Mouse (Mus musculus): Measurements from ENCODE around the gene Bsg. TPM values are rescaled to one million over a fixed set of nuclear protein-coding genes. Genes with fewer than 3 reads are reported as not detected.

Gene Bsg
- total RNA-seq, 2 experiments from 2014 or later: 785 to 820 TPM

DNA sequence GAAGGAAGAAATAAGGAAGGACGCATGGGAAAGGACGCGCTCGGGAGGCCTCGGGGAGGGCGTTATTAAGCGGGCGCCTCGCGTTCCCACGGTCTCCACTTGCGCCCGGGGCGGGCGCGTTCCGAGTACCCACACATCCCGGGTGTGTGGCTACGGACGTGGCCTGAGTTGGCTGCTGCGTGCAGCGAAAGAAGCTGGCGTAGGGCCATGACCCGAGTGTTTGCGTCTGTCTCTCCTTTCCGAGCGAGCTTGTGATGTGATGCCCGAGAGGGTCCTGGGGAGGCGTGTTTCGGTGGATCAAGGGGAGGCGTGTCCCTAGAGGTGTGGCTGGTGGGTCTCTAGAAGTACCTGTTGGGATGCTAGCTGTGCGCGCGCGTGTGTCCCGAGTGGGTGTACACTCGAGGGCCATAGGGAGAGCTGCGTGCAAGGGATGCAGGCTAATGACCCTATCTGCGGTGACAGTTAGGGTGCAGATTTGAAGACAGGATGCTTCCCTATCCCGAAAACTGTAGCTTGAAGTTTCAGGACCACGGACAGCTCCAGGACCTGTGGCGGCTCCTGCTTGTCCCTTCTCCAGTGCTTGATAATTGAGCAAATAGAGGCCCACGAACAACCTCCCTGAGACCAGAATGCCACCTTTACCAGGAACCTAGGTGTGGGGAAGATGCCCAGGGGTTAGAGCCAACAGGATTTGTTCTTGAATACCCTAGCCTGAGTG, 13.5 kb downstream of the Bsg start:
- DNase-seq (ENCODE audit: low spot score in 2 of 2): no peak
- intact Hi-C loops (cut with DNase I): no loop called here

- intact Hi-C loops (cut with DNase I): no loop called here
Measured at GRCm38 (mm10) chr10:79721089-79721488, 16.8 kb downstream of the Bsg start.

DNA sequence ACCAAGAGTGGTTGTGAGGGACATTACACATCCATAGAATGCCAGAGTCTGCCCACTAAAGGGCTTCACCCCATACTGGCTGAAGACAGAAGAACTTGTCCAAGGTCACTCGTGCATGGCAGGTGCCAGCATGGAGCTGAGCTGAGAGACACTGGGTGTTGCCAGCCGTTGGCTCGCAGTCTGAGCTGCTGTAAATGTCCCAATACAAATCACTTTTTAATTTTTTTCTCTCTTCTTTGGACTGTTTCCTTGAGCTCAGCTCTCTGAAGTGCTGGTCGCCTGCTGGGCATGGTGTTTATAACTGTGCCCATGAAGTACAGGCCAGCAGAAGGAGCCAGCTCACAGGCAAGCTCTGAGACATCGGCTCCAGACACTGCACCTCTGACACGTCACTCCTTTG, 18.8 kb downstream of the Bsg start:
- intact Hi-C loops (cut with DNase I): no loop called here
- DNase-seq (ENCODE audit: low spot score in 2 of 2): no peak

More at GRCm38 (mm10) chr10:79721089-79721488, 16.8 kb downstream of the Bsg start:
- no peak for DNase-seq (ENCODE audit: low spot score in 2 of 2)

DNA sequence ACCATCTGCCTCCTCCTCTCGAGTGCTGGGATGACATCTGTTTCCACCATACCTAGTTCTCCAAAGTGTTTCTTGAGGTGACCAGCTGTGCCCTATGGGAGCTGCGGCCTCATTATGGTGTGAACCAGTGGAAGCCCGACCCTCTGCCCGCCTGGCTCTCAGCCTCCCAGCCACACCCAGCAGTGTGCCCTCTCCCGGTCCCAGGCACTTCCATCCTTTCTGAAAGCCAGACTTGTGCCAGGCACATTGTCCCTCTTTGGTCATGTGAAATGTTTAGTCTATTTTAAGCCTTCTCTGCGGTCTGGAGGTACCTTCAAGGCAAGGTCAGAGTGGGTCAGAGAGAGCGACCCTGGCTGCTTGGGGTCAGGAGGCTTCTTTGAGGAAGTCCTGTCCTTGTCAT, 19.4 kb downstream of the Bsg start:
- intact Hi-C loops (cut with DNase I): no loop called here
- no peak for DNase-seq (ENCODE audit: low spot score in 2 of 2)

DNA sequence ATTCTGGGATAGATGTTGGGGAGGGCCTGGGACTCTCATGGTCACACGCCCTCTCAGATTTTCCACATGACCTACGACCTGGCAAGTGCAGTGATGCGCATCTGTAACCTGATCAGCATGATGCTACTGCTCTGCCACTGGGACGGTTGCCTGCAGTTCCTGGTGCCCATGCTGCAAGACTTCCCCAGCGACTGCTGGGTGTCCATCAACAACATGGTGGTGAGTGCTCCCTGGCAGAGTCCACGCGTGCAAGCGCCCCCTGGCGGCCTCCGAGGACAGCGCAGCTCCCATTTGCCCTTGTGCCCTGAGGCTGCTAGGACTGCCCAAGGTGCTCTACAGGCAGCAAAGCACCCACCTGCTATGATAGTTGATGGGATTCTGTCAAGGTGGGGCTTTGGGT, 21.8 kb downstream of the Bsg start:
- no peak for DNase-seq (ENCODE audit: low spot score in 2 of 2)
- intact Hi-C loops (cut with DNase I): no loop called here

GRCm38 (mm10) chr10:79728323-79729249, 24.3 kb downstream of the Bsg start:
- intact Hi-C loops (cut with DNase I): no loop called here
- DNase-seq (ENCODE audit: low spot score in 2 of 2): peak; percentile 43 to 64

- intact Hi-C loops (cut with DNase I): no loop called here
Measured at GRCm38 (mm10) chr10:79729357-79729965, 25.2 kb downstream of the Bsg start.

DNA sequence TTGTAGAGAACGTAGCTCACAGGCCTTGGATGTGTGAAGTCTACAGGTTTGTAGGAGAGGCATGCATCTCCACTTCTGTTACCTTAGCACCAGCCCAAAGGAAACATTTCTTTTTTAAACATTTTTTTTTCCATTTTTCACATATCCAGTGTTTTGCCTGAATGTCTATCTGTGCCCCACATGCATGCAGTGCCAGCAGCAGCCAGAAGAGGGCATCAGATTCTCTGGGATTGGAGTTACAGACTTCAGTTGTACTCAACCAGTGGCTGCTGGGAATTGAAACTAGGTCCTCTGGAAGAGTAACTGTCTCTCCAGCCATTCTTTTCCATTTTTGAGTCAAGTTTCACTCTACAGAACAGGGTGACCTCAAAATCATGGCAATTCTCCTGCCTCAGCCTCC, 28.2 kb downstream of the Bsg start:
- intact Hi-C loops (cut with DNase I): no loop called here
- DNase-seq (ENCODE audit: low spot score in 2 of 2): peak; percentile 56 to 65

More at GRCm38 (mm10) chr10:79729357-79729965, 25.2 kb downstream of the Bsg start:
- DNase-seq (ENCODE audit: low spot score in 2 of 2): no peak

DNA sequence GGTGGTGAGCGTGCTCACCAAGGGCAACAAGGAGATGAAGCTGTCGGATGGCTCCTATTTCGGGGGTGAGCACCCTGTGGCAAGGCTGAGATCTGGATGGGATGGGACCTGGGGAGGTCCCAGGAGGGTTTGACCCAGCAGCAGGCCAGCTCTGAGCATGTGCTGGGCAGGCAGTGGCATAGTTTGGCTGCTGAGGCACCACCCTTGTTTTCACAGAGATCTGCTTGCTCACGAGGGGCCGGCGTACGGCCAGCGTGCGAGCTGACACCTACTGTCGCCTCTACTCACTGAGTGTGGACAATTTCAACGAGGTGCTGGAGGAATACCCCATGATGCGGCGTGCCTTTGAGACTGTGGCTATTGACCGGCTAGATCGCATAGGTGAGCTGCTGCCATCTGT, 29.6 kb downstream of the Bsg start:
- intact Hi-C loops (cut with DNase I): no loop called here
- DNase-seq (ENCODE audit: low spot score in 2 of 2): no peak

- intact Hi-C loops (cut with DNase I): no loop called here
- DNase-seq (ENCODE audit: low spot score in 2 of 2): no peak
Measured at GRCm38 (mm10) chr10:79735361-79735760, 31.1 kb downstream of the Bsg start.

- intact Hi-C loops (cut with DNase I): no loop called here
- DNase-seq (ENCODE audit: low spot score in 2 of 2): no peak
Measured at GRCm38 (mm10) chr10:79736706-79737105, 32.4 kb downstream of the Bsg start.

DNA sequence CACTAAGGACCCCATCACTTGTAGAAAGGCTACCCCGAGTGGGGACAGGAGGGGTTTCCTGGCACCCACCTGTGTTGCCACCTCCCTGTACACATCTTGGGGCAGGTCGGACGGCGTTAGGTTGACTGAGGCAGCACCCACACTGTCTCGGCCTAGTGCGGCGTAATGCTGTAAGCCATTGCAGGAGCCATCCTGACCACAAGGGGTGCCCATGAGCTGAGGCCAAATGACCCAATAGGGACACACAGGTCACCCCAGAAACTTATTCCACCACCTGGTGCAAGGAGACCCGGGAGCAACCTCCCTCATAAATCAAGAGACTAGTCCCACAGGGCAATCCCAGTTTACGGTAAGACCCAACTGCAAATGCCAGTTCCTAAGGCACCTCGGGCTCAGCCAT, 34.0 kb downstream of the Bsg start:
- DNase-seq (ENCODE audit: low spot score in 2 of 2): no peak
- intact Hi-C loops (cut with DNase I): no loop called here

GRCm38 (mm10) chr10:79739234-79739633, 34.9 kb downstream of the Bsg start:
- DNase-seq (ENCODE audit: low spot score in 2 of 2): no peak
- intact Hi-C loops (cut with DNase I): no loop called here

DNA sequence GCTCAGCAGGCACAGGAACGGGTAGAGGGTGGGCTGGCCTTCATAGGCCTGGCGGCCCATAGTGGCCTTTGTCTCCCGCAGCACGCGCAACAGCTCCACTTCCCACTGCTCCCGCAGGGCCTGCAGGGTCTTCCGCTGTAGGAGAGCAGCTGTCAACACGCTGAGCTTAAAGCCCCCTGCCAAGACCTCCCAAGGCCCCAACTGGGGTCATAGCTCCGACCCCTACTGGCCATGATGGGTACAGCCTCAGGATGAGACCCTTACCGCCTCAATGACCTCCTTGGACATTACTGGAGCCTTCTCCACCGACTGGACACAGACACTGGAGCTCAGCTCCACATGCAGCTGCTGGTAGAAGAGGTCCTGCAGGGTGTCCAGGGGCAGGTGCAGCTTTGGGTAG, 36.6 kb downstream of the Bsg start:
- intact Hi-C loops (cut with DNase I): no loop called here
- DNase-seq (ENCODE audit: low spot score in 2 of 2): no peak

- intact Hi-C loops (cut with DNase I): no loop called here
- DNase-seq (ENCODE audit: low spot score in 2 of 2): no peak
Measured at GRCm38 (mm10) chr10:79743161-79743560, 38.9 kb downstream of the Bsg start.

DNA sequence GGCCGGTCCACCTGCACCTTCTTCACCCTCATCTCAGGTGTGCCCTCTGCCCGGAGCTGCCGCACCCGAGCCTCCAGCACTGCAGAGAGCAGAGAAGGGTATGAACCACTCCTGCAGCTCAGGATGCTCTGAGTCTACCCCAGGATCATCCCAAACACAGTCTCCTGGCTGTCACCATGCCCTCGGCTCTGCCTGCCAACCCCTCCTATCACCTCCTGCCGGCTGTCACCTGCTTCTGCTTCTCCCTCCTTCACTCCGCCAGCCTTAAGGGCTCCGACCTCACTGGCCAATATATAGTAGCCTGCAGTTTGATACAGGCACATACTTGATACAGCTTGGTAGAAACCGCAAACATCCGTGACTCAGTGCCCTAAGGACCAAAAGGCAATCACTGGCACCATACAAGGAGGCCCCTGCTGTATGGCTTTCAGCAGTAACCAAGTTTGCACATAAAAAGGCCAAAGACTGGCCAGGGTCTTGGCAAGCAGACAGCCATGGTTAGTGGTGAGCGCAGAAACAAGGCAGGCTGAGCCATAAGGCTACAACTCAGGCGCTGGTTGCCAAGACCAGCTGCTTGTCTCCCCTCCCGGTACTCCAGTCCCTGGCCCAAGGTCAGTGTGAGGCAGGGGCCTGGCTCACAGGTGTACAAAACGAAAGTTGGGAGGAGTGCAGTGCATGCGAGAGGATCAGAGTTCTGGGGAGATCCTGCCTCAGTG, 39.5 kb downstream of the Bsg start:
- no peak for DNase-seq (ENCODE audit: low spot score in 2 of 2)
- intact Hi-C loops (cut with DNase I): no loop called here

DNA sequence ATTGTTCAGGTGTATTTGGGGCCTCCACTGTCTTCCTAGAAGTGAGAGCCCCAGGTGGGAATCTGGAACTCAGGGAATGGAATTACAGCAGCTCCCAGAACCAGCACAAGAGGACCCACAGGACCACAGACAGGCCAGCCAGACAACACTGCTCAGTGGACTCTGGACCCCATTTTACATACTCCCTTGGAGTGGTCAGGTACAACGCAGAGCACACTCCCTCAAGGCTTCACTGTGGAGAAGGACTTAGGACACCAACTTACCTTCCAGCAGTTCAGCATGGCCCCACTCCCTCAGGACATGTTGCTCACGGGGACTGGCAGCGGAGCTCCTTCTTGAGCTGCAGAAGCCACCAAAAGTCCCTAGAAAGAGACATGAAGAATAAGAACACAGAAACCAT, 41.1 kb downstream of the Bsg start:
- intact Hi-C loops (cut with DNase I): no loop called here
- DNase-seq (ENCODE audit: low spot score in 2 of 2): no peak

- intact Hi-C loops (cut with DNase I): no loop called here
Measured at GRCm38 (mm10) chr10:79745898-79746773, 41.8 kb downstream of the Bsg start, which contains the start of gene Polrmt. TSS of gene Polrmt (minus strand) at chr10:79746581.

GRCm38 (mm10) chr10:79746774-79747151, 42.5 kb downstream of the Bsg start:
- intact Hi-C loops (cut with DNase I): no loop called here
- no peak for DNase-seq (ENCODE audit: low spot score in 2 of 2)

More at GRCm38 (mm10) chr10:79745898-79746773, 41.8 kb downstream of the Bsg start, which contains the start of gene Polrmt:
- DNase-seq (ENCODE audit: low spot score in 2 of 2): peak; percentile 98 to 99

Data from left cerebral cortex, postnatal 14 days (tissue).